Mouse (Mus musculus) E14TG2a.4 (cell line): ENCODE data around the gene Naa40.

ENCODE experiments used
- H3K27me3 ChIP-seq: 2 replicates; pipeline ENCODE4 v1.6.1; 2014; ENCODE audit warnings: low read length, control low read depth; ENCODE audit not compliant: insufficient read depth
- H3K36me3 ChIP-seq: 2 replicates; pipeline ENCODE4 v1.6.1; 2014; ENCODE audit warnings: low read length, control low read depth; ENCODE audit not compliant: insufficient read depth
- H3K4me1 ChIP-seq: replicated peaks from 2 replicates; pipeline ENCODE4 v1.6.1; 2014; ENCODE audit warnings: low read depth, low read length, control low read depth
- H3K4me3 ChIP-seq: replicated peaks from 2 replicates; pipeline ENCODE4 v1.5.1; 2014; ENCODE audit warnings: mild to moderate bottlenecking, low read length
- H3K9me3 ChIP-seq: 2 replicates; pipeline ENCODE4 v1.6.1; 2014; ENCODE audit warnings: low read length, control low read depth
- CTCF ChIP-seq: conservative IDR thresholded peaks from 2 replicates; pipeline ENCODE4 v1.5.1; 2014; ENCODE audit warnings: low read length
- NANOG ChIP-seq: IDR thresholded peaks from 2 replicates; pipeline ENCODE4 v1.6.1; 2014; ENCODE audit warnings: borderline replicate concordance, low read length, mixed read lengths
- POU5F1 ChIP-seq: IDR thresholded peaks from 2 replicates; pipeline ENCODE4 v1.6.1; 2014; ENCODE audit warnings: low read length, borderline replicate concordance

Gene Naa40

DNA sequence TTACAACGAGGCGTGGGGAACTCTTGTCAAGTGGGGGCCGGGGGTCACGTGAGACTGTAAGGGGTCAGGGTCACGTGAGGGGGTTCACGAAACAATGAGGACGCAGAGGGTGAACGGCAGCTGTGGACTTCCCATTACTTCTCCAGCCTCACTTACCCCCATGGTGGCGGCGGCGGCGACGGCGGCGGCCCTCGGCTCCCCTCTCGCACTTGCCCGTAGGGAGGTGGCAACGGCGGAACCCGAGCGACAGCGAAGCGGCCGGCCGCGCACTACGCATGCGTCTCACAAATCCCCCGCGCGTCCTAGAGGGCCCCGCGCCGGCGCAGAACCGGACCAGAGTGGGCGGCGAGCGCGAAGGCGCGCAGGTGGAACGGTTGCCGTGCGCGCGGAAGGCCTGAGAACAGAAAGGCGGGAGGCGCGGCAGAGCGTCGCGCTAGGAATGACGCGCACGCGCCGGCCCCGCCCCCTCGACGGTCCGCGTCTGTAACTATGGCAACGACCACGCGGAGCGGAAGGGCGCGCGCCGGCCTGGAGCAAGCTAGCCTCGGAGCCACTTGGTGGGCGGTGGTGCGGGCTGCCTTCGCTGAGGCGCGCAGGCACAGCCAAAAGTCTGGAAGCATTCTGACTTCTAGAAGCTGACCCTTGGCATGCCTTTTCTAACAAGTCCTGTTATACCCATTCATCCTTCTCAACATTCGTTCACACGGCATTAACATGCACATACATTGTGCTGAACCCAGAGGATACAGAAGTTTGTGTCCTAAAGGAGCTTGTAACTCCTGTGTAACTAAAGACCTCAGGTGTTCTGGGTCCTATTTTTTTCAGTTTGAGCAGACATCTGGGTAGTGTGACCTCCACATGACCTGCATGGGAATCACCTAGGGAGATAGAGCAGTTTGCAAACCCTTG is at the start of gene Naa40:
Gene Naa40 (minus strand): TSS at position 402 of the 909 bp plus-strand sequence.
- TF ChIP-seq POU5F1 (no peak), CTCF (no peak), NANOG (no peak)
- Histone ChIP-seq H3K4me1 (peaks cover 85% of the 10 kb centered on the region), H3K27me3 (no peaks in the 10 kb centered on the region), H3K9me3 (no peaks in the 10 kb centered on the region), H3K4me3 (peak within 1 kb of the TSS; percentile 93), H3K36me3 (peaks cover 32% of the 10 kb centered on the region)

DNA sequence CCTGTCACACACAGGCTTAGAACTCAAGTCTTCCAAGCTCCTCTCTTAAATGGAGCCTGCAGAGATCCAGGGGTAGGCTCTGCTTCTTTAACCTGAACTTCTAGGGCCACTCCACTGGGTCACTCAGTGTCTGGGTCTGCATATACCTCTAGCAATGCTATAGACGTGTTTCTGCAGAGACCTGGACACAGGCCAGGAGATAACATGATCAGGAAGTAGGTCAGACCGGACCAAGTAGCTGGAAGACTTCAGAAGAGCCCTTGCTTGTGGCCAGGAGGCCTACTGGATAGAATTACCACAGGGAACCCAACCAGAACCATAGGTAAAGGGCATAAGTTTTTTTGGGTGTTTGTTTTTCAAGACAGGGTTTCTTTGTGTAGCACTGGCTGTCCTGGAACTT is 48.8 kb upstream of the Naa40 start:
- Histone ChIP-seq H3K4me1 (peaks cover 45% of the 10 kb centered on the region), H3K9me3 (no peaks in the 10 kb centered on the region), H3K4me3 (no peak overlapping the region), H3K27me3 (no peaks in the 10 kb centered on the region), H3K36me3 (peaks cover 93% of the 10 kb centered on the region)
- TF ChIP-seq POU5F1 (no peak), CTCF (no peak), NANOG (no peak)

DNA sequence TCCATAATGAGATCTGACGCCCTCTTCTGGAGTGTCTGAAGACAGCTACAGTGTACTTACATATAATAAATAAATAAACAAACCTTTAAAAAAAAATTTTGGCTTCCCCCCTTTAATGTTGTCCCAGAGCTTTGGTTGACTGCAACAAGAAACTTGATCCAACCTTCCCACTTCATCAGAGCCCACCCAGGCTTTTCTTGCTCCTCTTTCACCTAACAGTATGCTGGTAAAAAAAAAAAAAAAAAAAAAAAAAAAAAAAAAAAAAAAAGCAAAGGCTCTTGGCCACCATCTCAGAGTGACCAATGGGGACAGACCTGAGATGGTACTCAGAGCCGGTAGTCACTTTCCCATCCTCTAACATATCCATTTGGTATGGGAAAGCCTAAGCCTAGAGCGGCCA is 47.3 kb upstream of the Naa40 start:
- Histone ChIP-seq H3K4me3 (no peak overlapping the region), H3K9me3 (no peaks in the 10 kb centered on the region), H3K36me3 (peaks cover 96% of the 10 kb centered on the region), H3K4me1 (peaks cover 35% of the 10 kb centered on the region), H3K27me3 (no peaks in the 10 kb centered on the region)
- no peak for TF ChIP-seq CTCF
- no peak for TF ChIP-seq POU5F1
- no peak for TF ChIP-seq NANOG

DNA sequence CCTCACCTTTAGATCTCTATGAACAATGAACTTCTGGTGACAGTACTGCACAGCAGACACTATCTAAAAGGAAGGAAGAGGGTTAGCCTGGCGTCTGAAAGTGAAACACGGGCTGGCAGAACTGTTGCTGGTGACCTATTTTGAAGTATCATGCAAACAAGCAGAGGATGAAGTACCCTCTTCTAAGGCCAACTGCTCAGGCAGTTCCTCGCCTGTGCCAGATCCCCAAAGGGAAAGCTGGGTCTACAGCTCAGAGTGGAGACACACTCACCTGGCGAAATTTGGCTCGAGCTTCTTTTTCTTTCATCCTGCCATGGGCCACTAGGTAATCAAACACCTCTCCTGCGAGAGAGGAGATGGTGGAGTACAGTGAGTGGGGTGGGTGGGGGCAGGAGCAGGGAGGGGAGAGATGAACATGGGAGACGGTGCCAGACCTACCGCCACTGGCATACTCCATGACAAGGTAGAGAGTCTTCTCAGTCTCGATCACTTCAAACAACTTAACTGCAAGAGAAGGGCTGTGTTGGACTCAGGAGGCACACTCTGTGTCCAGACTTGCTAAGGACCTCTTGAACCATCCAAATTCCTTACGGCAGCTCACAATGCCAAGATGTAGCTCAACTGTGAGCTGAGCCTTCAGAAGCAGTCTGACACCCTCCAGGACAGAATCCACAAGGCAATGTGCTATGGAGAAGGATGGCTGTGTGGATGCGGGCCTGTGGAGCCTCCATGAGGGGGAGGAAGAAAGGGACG is 45.8 kb upstream of the Naa40 start:
- Histone ChIP-seq H3K27me3 (no peaks in the 10 kb centered on the region), H3K9me3 (no peaks in the 10 kb centered on the region), H3K36me3 (peaks cover 97% of the 10 kb centered on the region), H3K4me1 (peaks cover 36% of the 10 kb centered on the region), H3K4me3 (no peak overlapping the region)
- no peak for TF ChIP-seq CTCF
- no peak for TF ChIP-seq NANOG
- no peak for TF ChIP-seq POU5F1

GRCm38 (mm10) chr19:7280557-7281330 is 39.8 kb upstream of the Naa40 start:
- TF ChIP-seq CTCF (no peak), NANOG (no peak), POU5F1 (no peak)
- peaks cover 79% of the 10 kb centered on the region for H3K4me1 ChIP-seq
- H3K9me3 ChIP-seq: no peaks in the 10 kb centered on the region
- H3K4me3 ChIP-seq: no peak overlapping the region
- no peaks in the 10 kb centered on the region for H3K27me3 ChIP-seq
- peaks cover 100% of the 10 kb centered on the region for H3K36me3 ChIP-seq

DNA sequence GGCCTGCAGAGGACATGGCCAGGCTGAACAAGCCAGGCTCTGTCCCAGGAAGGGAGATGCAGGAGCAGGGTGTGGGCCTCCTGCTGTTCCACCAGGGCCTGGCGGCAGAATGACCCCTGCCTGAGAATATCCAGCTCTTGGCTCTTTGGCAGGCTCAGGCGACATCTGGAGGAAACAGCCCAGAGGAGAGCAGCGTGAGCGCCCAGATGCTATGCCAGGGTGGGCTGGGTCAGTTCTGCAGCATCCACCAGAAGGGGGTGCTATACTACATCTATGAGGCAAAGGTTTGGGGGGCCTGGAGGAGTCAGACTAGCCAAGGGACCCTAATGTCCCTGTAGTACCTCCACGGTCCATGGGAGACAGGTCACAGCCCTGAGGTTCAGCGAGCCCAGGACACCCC is 38.1 kb upstream of the Naa40 start:
- Histone ChIP-seq H3K4me3 (peak overlapping the region; percentile 29; the same call in 1 of the 2 replicates), H3K4me1 (peaks cover 91% of the 10 kb centered on the region), H3K27me3 (no peaks in the 10 kb centered on the region), H3K36me3 (peaks cover 100% of the 10 kb centered on the region), H3K9me3 (no peaks in the 10 kb centered on the region)
- peak; percentile 61 for TF ChIP-seq CTCF
- no peak for TF ChIP-seq NANOG
- TF ChIP-seq POU5F1: no peak

GRCm38 (mm10) chr19:7278200-7278906 is 37.4 kb upstream of the Naa40 start:
- Histone ChIP-seq H3K27me3 (no peaks in the 10 kb centered on the region), H3K4me1 (peaks cover 98% of the 10 kb centered on the region), H3K9me3 (no peaks in the 10 kb centered on the region), H3K36me3 (peaks cover 100% of the 10 kb centered on the region), H3K4me3 (peak overlapping the region; percentile 29; the same call in 1 of the 2 replicates)
- TF ChIP-seq NANOG (no peak), POU5F1 (no peak), CTCF (no peak)

DNA sequence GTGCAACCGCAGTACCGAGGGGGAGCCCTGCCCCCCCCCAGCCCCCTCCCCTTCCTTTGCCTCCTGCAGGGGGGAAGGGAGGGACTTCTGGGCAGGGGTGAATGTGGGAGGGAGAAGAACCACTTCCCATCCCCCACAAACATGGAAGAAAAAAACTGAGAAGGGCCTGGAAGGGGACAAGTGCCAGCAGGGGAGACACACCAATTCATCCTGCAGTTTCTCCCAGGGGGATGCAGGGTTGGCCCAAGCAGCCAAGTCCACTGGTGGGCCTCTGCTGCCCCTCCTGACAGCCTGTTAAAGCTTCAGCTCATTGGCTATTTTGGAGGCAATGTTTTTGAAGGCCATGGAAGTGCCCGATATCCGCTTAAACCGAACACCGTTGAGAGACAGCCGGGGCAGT is 35.8 kb upstream of the Naa40 start:
- TF ChIP-seq NANOG (no peak), POU5F1 (no peak), CTCF (no peak)
- Histone ChIP-seq H3K27me3 (no peaks in the 10 kb centered on the region), H3K36me3 (peaks cover 100% of the 10 kb centered on the region), H3K4me3 (peak overlapping the region; percentile 61), H3K4me1 (peaks cover 99% of the 10 kb centered on the region), H3K9me3 (no peaks in the 10 kb centered on the region)
